Mouse (Mus musculus) sigmoid colon, adult 10 weeks (tissue): Measurements from ENCODE around the gene Tacstd2. TPM values are rescaled to one million over a fixed set of nuclear protein-coding genes. Genes with fewer than 3 reads are reported as not detected.

ENCODE experiments used
- polyA plus RNA-seq: library from polyadenylated mRNA; stranded (reverse); fragments of 350-450 nt; fragmentation: Illumina TruSeq; extraction: RNeasy Lipid Tissue Mini Kit (QIAGEN cat#74804); gene quantifications from one replicate; pipeline ENCODE4 v1.2.3, GENCODE M21; 2014; ENCODE audit warnings: low read depth, low replicate concordance

The Tacstd2 gene
- not detected for polyA plus RNA-seq

DNA sequence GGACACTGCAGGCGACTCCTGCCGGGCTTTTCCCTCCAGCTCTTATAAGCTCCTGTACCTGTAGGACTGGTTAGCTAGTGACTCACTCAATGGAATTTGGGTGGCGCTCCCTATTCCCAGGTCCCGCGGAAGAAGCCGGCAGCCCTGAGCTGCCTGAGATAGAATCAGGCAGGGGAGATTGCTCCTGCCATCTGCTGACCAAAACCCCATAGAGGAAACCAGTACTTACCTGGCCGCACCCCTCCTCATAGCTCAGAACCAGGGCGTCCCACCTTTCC is at the start of gene Tacstd2:
Gene Tacstd2 (minus strand): TSS at position 20 of the 278 bp plus-strand sequence.

DNA sequence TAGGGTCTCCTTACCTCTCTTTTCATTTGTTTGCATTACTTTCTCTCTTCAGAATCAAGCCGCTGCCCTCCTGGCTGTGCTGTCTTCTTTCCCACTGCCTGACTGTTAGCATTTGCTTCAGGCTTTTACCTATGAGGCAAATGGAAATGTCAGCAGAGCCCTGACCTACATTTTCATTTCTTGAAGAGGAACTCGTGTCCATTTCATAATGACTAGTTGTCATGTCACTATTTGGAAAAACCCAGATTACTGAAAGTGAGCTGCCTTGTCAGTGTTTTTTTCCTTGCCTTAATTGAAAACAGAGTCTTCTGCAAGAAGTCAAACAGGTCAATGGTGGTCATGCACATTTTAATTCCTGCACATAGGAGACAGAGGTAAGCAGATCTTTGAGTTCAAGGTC is 43.8 kb downstream of the Tacstd2 start, which contains the start of gene Il23r:
Gene Il23r (minus strand): TSS at position 101 of the 400 bp plus-strand sequence.

Other genes with a start within 250 kb of the Tacstd2 start
- 0.25 TPM for gene Il12rb2, start 159.6 kb downstream of the Tacstd2 start, polyA plus RNA-seq
- gene Il23r, start 43.9 kb downstream of the Tacstd2 start, polyA plus RNA-seq = 0.35 TPM